Mouse (Mus musculus) erythroblast, embryonic 14.5 days (primary cell): Measurements from ENCODE around the gene Gm10153. TPM values are rescaled to one million over a fixed set of nuclear protein-coding genes. Genes with fewer than 3 reads are reported as not detected.
"Not testable (repeated sequence)": the region's sequence is repeated elsewhere in the genome, so short reads cannot be mapped to it uniquely, and the experiment has no call there.

ENCODE experiments used
- H3K27me3 ChIP-seq: 2 replicates; pipeline ENCODE4 v1.6.1; 2012; ENCODE audit warnings: inconsistent platforms; ENCODE audit not compliant: control insufficient read depth
- H3K36me3 ChIP-seq: 2 replicates; pipeline ENCODE4 v1.6.1; 2012; ENCODE audit warnings: mild to moderate bottlenecking, inconsistent platforms; ENCODE audit not compliant: control insufficient read depth
- H3K4me1 ChIP-seq: 2 replicates; pipeline ENCODE4 v1.6.1; 2012; ENCODE audit warnings: inconsistent platforms; ENCODE audit not compliant: control insufficient read depth
- H3K4me3 ChIP-seq: replicated peaks from 2 replicates; pipeline ENCODE3; 2012; ENCODE audit warnings: moderate library complexity, mild to moderate bottlenecking, inconsistent platforms
- H3K9me3 ChIP-seq: 2 replicates; pipeline ENCODE4 v1.6.1; 2012; ENCODE audit warnings: low read length, inconsistent platforms, mixed read lengths; ENCODE audit not compliant: control insufficient read depth
- GATA1 ChIP-seq: IDR thresholded peaks from 2 replicates; pipeline ENCODE4 v1.6.1; 2012; ENCODE audit warnings: low read length, inconsistent platforms, mixed read lengths
- TAL1 ChIP-seq: IDR thresholded peaks from 3 replicates; pipeline ENCODE4 v1.6.1; 2012; ENCODE audit warnings: low read length, inconsistent platforms, mixed read lengths
- polyA plus RNA-seq: library from polyadenylated mRNA; stranded (reverse); fragments of >175 nt; gene quantifications from 2 replicates; pipeline ENCODE4 v1.2.3, GENCODE M21; 2012

The Gm10153 gene
- not detected in 2 replicates for polyA plus RNA-seq

- TF ChIP-seq GATA1 = no peak
- no peak for TF ChIP-seq TAL1
- Histone ChIP-seq H3K4me3 (no peak within 1 kb of the TSS), H3K27me3 (no peaks in the 10 kb centered on the region), H3K9me3 (no peaks in the 10 kb centered on the region), H3K36me3 (no peaks in the 10 kb centered on the region), H3K4me1 (no peaks in the 10 kb centered on the region)
Measured at GRCm38 (mm10) chr7:142190289-142190688, at the start of gene Gm10153. TSS of gene Gm10153 (minus strand) at chr7:142190389.

- Histone ChIP-seq H3K4me3 (no peak overlapping the region), H3K36me3 (no peaks in the 10 kb centered on the region), H3K9me3 (peaks cover 10% of the 10 kb centered on the region), H3K27me3 (no peaks in the 10 kb centered on the region), H3K4me1 (no peaks in the 10 kb centered on the region)
- TF ChIP-seq GATA1 (no peak), TAL1 (no peak)
Measured at GRCm38 (mm10) chr7:142231540-142231939, 41.4 kb upstream of the Gm10153 start.

GRCm38 (mm10) chr7:142229871-142230270 lies 39.7 kb upstream of the Gm10153 start, which contains the start of gene Krtap5-5:
TSS of gene Krtap5-5 (minus strand) at chr7:142229971.
- not testable (repeated sequence) for H3K36me3 ChIP-seq, H3K27me3 ChIP-seq, H3K9me3 ChIP-seq, H3K4me3 ChIP-seq, H3K4me1 ChIP-seq

GRCm38 (mm10) chr7:142224518-142224917 lies 34.3 kb upstream of the Gm10153 start:
- Histone ChIP-seq H3K4me1 (no peaks in the 10 kb centered on the region), H3K36me3 (no peaks in the 10 kb centered on the region), H3K27me3 (no peaks in the 10 kb centered on the region), H3K4me3 (no peak overlapping the region), H3K9me3 (peaks cover 12% of the 10 kb centered on the region)
- TF ChIP-seq GATA1 (no peak), TAL1 (no peak)

GRCm38 (mm10) chr7:142212136-142212535 lies 21.9 kb upstream of the Gm10153 start:
- H3K9me3 ChIP-seq, H3K27me3 ChIP-seq, H3K4me1 ChIP-seq, H3K36me3 ChIP-seq, H3K4me3 ChIP-seq: not testable (repeated sequence)

- Histone ChIP-seq H3K4me1 (no peaks in the 10 kb centered on the region), H3K36me3 (no peaks in the 10 kb centered on the region), H3K4me3 (no peak within 1 kb of the TSS), H3K9me3 (no peaks in the 10 kb centered on the region), H3K27me3 (no peaks in the 10 kb centered on the region)
- TF ChIP-seq TAL1 (no peak), GATA1 (no peak)
Measured at GRCm38 (mm10) chr7:142211559-142211958, 21.4 kb upstream of the Gm10153 start, which contains the start of gene Gm7579. TSS of gene Gm7579 (plus strand) at chr7:142211859.

GRCm38 (mm10) chr7:142206891-142207290 lies 16.7 kb upstream of the Gm10153 start:
- not testable (repeated sequence) for H3K4me1 ChIP-seq, H3K4me3 ChIP-seq, H3K36me3 ChIP-seq, H3K27me3 ChIP-seq, H3K9me3 ChIP-seq

GRCm38 (mm10) chr7:142205488-142205887 lies 15.3 kb upstream of the Gm10153 start:
- TF ChIP-seq TAL1 (no peak), GATA1 (no peak)
- H3K9me3 ChIP-seq = no peaks in the 10 kb centered on the region
- no peaks in the 10 kb centered on the region for H3K36me3 ChIP-seq
- no peaks in the 10 kb centered on the region for H3K4me1 ChIP-seq
- no peaks in the 10 kb centered on the region for H3K27me3 ChIP-seq
- no peak overlapping the region for H3K4me3 ChIP-seq

GRCm38 (mm10) chr7:142201064-142201463 lies 10.9 kb upstream of the Gm10153 start, which contains the start of gene Krtap5-3:
TSS of gene Krtap5-3 (plus strand) at chr7:142201364.
- H3K27me3 ChIP-seq = no peaks in the 10 kb centered on the region
- no peak for TF ChIP-seq TAL1
- no peak for TF ChIP-seq GATA1
- H3K4me3 ChIP-seq = no peak within 1 kb of the TSS
- H3K36me3 ChIP-seq = no peaks in the 10 kb centered on the region
- H3K9me3 ChIP-seq = no peaks in the 10 kb centered on the region
- no peaks in the 10 kb centered on the region for H3K4me1 ChIP-seq

GRCm38 (mm10) chr7:142198748-142199147 lies 8.6 kb upstream of the Gm10153 start:
- H3K9me3 ChIP-seq = no peaks in the 10 kb centered on the region
- no peak overlapping the region for H3K4me3 ChIP-seq

GRCm38 (mm10) chr7:142188156-142188555 lies 2.0 kb downstream of the Gm10153 start:
- no peaks in the 10 kb centered on the region for H3K4me1 ChIP-seq
- H3K36me3 ChIP-seq = no peaks in the 10 kb centered on the region
- no peak overlapping the region for H3K4me3 ChIP-seq
- no peaks in the 10 kb centered on the region for H3K9me3 ChIP-seq
- no peaks in the 10 kb centered on the region for H3K27me3 ChIP-seq
- TF ChIP-seq GATA1 (no peak), TAL1 (no peak)

More at GRCm38 (mm10) chr7:142198748-142199147, 8.6 kb upstream of the Gm10153 start:
- Histone ChIP-seq H3K4me1 (no peaks in the 10 kb centered on the region), H3K27me3 (no peaks in the 10 kb centered on the region), H3K36me3 (no peaks in the 10 kb centered on the region)
- TF ChIP-seq GATA1 (no peak), TAL1 (no peak)
